Mouse (Mus musculus): ENCODE results near the gene Nfatc4.

GRCm38 (mm10) chr14:55822991-55823762, at the start of gene Nfatc4:
- TF ChIP-seq CTCF (IDR thresholded peaks at IDR 0.05; ENCODE audit: extremely low read depth, insufficient read depth, low read length) (no peak), POLR2A (IDR thresholded peaks at IDR 0.05; ENCODE audit: extremely low read depth, insufficient read depth, low read length) (no peak)
